Mouse (Mus musculus) C2C12 (cell line): ENCODE results near the gene Siah1a. TPM values are rescaled to one million over a fixed set of nuclear protein-coding genes. Genes with fewer than 3 reads are reported as not detected.

Source experiments
- H3K27me3 ChIP-seq: one replicate; pipeline ENCODE4 v1.6.1; 2011; ENCODE audit not compliant: control insufficient read depth, insufficient read depth, insufficient read length
- H3K36me3 ChIP-seq: one replicate; pipeline ENCODE4 v1.6.1; 2011; ENCODE audit not compliant: control insufficient read depth, insufficient read depth
- H3K4me3 ChIP-seq: one replicate; pipeline ENCODE4 v1.5.1; 2011; ENCODE audit warnings: mild to moderate bottlenecking, control low read depth; ENCODE audit not compliant: poor library complexity, insufficient read depth, severe bottlenecking
- H3K79me2 ChIP-seq: one replicate; pipeline ENCODE4 v1.6.1; 2011; ENCODE audit not compliant: control insufficient read depth, insufficient read depth
- H3K79me3 ChIP-seq: one replicate; pipeline ENCODE4 v1.6.1; 2011; ENCODE audit warnings: low read depth, control low read depth
- H3ac ChIP-seq: one replicate; pipeline ENCODE3; 2011; ENCODE audit warnings: low read depth; ENCODE audit not compliant: control insufficient read depth, insufficient read length
- CEBPB ChIP-seq: IDR thresholded peaks from one replicate; pipeline ENCODE4 v1.6.1; 2011; ENCODE audit warnings: low read depth, mild to moderate bottlenecking, control low read depth, moderate library complexity
- CTCF ChIP-seq: IDR thresholded peaks from one replicate; pipeline ENCODE4 v1.5.1; 2011; ENCODE audit not compliant: control insufficient read depth, insufficient read depth, insufficient read length
- FOSL1 ChIP-seq: IDR thresholded peaks from one replicate; pipeline ENCODE4 v1.8.0; 2011; ENCODE audit warnings: mild to moderate bottlenecking, low read length; ENCODE audit not compliant: poor library complexity, insufficient read depth, severe bottlenecking
- MAX ChIP-seq: IDR thresholded peaks from one replicate; pipeline ENCODE4 v1.6.1; 2011; ENCODE audit warnings: mild to moderate bottlenecking, control low read depth
- MYOD1 ChIP-seq: IDR thresholded peaks from one replicate; pipeline ENCODE4 v1.6.1; 2011; ENCODE audit warnings: low read depth; ENCODE audit not compliant: control insufficient read depth, insufficient read length
- MYOG ChIP-seq: IDR thresholded peaks from one replicate; pipeline ENCODE4 v1.6.1; 2011; ENCODE audit not compliant: control insufficient read depth, insufficient read length; ENCODE audit errors: extremely low read depth
- USF1 ChIP-seq: IDR thresholded peaks from one replicate; pipeline ENCODE4 v1.6.1; 2011; ENCODE audit warnings: low read depth, mild to moderate bottlenecking, control low read depth, moderate library complexity
- polyA plus RNA-seq: library from polyadenylated mRNA; unstranded; fragments of >200 nt; fragmentation: generic; extraction: Trizol; gene quantifications from one replicate; pipeline ENCODE4 v1.2.1, GENCODE M21; 2012; ENCODE audit warnings: missing spikeins

The Siah1a gene
- polyA plus RNA-seq, 1 experiment = 9.1 TPM

DNA sequence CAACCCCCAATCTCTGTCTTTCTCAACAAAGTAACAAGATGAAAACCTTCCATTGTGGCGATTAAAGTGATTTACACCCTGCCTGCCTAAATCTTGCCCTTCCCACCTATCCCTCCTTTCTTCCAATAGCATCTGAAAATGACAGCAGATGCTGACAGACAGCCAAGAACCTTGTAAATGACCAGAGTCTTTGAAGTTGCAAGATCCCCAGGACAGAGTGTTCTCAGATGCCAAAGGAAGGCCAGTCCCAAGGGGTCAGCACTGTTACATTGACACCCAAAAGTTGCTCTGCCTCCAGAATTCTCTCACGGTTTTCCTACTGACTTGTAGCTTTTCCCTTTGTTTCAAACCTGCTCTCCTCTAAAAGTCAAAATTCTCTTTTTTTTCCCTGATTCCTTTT, 4.1 kb upstream of the Siah1a start:
- Histone ChIP-seq H3K4me3 (no peak overlapping the region), H3K79me2 (peaks cover 8% of the 10 kb centered on the region), H3K27me3 (no peaks in the 10 kb centered on the region), H3K36me3 (no peaks in the 10 kb centered on the region), H3K79me3 (peaks cover 4% of the 10 kb centered on the region), H3ac (no peak overlapping the region)
- TF ChIP-seq MAX = no peak
- no peak for TF ChIP-seq MYOD1
- no peak for TF ChIP-seq USF1
- no peak for TF ChIP-seq MYOG
- TF ChIP-seq CTCF = no peak
- TF ChIP-seq CEBPB = no peak
- no peak for TF ChIP-seq FOSL1

DNA sequence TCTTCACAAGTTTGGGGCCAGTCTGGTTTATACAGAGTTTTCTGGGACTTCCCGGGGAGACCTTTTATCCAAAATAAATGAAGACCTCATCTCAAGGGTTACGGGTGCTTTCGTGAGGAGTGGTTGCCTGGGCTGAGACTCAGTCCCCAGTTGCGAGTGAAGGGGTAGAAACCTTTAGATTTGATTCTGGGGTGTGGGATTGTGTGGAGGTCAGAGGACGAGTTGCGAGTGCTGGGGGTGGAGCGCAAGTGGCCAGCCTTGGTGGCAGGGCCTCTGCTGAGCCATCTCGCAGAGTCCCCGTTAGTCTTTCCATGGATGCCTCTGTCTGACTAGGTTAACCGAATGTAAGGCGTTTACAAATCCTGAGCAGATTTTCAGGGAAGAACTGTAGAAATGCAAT, 777 bp upstream of the Siah1a start:
- TF ChIP-seq USF1 (no peak), FOSL1 (no peak), MAX (no peak)
- Histone ChIP-seq H3ac (peak overlapping the region; percentile 95), H3K4me3 (peak overlapping the region; percentile 71), H3K36me3 (no peaks in the 10 kb centered on the region), H3K79me2 (peaks cover 41% of the 10 kb centered on the region), H3K79me3 (peaks cover 37% of the 10 kb centered on the region), H3K27me3 (no peaks in the 10 kb centered on the region)

DNA sequence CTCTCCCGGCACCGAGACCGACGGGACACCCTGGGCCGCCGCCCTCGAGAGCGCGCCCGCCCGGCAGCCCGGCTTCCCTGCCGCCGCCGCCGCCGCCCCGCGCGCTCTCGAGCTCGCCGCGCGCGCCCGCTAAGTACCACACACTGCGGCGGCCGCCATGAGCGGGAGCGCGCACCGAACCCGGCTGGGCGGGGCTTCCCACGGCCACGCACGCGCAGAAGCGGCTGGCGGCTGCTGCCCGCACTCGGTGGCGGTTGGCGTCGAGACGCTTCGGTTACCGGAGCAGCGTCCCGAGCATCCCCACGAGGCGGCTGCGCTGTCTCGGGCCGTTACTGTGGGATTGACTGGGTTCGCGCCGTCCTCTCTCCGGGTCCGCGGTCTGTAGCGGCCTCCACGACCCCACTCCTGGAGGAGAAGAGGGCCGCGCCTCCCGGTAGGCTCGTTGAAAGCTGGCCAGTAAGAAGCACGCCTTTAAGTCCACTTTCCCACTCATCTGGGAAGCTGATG, 254 bp upstream of the Siah1a start:
- Histone ChIP-seq H3K4me3 (peak overlapping the region; percentile 71), H3ac (peak overlapping the region; percentile 95), H3K79me3 (peaks cover 42% of the 10 kb centered on the region), H3K27me3 (no peaks in the 10 kb centered on the region), H3K36me3 (no peaks in the 10 kb centered on the region), H3K79me2 (peaks cover 47% of the 10 kb centered on the region)
- no peak for TF ChIP-seq MYOG
- TF ChIP-seq MAX = peak; percentile 15

DNA sequence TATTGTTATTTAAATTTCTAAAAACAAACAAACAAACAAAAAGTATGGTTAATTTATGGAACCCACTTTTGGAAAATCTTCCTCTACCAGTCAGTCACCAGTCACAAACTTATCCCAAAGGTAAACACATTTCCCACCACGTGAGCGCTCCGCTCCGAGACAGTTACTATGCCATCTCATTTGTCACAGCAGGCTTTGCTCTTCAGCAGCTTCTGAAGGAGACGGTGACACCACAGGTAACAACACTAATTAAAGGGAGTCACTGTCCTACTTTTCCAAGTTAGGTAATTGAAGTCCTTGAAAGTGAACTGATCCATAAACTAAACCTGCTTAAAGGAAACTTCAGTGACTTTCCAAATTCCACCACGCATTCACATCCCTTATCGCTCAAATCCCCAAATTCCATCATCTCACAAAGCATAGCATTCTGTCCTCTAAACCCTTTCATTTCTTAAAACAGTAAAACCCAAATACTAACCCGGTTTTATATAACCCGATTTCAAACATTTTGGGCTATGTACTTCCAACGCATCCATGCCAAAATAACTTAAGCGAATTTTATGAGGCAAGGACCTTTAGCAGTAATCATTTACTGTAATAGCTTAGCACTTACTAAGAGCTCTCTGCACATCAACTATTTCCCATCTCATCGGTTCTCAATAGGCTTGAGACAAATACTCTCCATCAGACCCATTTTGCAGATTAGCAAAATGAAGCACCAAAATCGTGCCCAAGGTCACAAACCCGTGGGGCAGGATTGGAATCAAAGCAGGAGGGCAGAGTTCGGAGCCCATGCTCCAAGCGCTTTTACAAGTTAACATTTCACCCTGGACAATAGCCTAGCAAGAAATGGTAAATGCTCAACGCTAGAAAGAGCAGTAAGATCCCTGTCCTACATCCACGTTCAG, 1.2 kb downstream of the Siah1a start:
- TF ChIP-seq MAX (no peak), FOSL1 (no peak), MYOD1 (no peak), CTCF (no peak), USF1 (no peak), MYOG (no peak)
- H3K27me3 ChIP-seq = no peaks in the 10 kb centered on the region
- no peaks in the 10 kb centered on the region for H3K36me3 ChIP-seq
- peak overlapping the region; percentile 95 for H3ac ChIP-seq
- peaks cover 56% of the 10 kb centered on the region for H3K79me3 ChIP-seq
- peaks cover 61% of the 10 kb centered on the region for H3K79me2 ChIP-seq
- H3K4me3 ChIP-seq = peak overlapping the region; percentile 71

DNA sequence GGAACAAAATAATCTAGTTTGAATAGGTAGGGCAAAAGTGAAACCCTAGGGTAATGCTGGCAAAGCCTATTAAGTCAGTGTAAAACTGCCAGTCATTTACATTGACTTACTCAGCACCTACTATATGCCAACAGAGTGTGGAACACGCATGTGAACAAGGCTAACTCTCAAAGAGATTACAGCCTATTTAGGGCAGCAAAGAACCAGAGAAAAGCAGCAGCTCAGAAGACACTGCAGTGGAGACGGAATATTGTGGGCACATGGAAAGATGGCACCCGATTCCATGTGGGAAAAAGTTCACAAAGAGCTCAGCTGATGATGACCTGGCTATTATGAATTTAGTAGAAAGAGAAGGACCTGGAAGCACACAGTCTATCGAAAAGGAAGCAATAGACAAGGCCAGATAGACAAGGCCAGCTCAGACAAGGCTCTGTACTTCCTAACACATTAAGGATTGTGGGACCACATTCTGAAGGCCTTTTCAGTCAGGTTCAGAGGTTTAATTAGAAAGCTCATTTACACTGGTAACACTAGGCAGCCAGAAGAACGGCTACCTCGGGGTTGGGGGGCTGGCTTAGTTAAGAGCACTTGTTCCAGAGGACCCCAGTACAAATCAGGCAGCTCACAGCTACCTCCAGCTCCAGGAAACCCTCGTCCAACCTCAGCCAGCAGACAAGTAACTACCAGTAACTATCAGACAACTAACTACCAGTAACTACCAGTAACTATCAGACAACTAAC, 3.0 kb downstream of the Siah1a start:
- no peaks in the 10 kb centered on the region for H3K36me3 ChIP-seq
- TF ChIP-seq MYOD1 (no peak), CTCF (no peak), FOSL1 (no peak), USF1 (no peak), CEBPB (no peak), MAX (no peak), MYOG (no peak)
- no peak overlapping the region for H3K4me3 ChIP-seq
- peaks cover 73% of the 10 kb centered on the region for H3K79me3 ChIP-seq
- no peaks in the 10 kb centered on the region for H3K27me3 ChIP-seq
- no peak overlapping the region for H3ac ChIP-seq
- peaks cover 79% of the 10 kb centered on the region for H3K79me2 ChIP-seq

DNA sequence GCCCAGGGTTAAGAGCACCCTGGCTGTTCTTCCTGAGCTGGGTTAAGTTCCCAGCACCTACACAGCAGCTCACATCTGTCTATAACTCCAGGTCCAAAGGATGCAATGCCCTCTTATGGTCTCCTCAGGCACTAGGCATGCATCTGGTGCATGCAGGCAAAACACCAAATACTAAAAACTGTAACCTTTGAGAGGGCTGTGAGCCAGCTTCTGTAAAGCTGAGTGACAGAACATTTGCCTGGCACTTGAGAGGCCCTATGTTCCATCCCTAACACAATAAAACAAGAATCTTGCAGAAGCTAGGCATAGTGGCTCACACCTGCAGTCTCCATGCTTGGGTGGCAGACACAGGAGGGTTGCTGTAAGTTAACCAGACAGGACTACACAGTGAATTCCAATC, 4.1 kb downstream of the Siah1a start:
- Histone ChIP-seq H3K4me3 (no peak overlapping the region), H3K79me3 (peaks cover 83% of the 10 kb centered on the region), H3K36me3 (no peaks in the 10 kb centered on the region), H3ac (no peak overlapping the region), H3K79me2 (peaks cover 90% of the 10 kb centered on the region), H3K27me3 (no peaks in the 10 kb centered on the region)
- TF ChIP-seq MYOD1 (no peak), USF1 (no peak), MYOG (no peak), FOSL1 (no peak)
